Mouse (Mus musculus) c-Kit-negative CD71-positive TER-119-positive erythroid progenitor cells, embryonic 14.5 days (primary cell): ENCODE data around the gene Rps12-ps3.

Source experiments
- DNase-seq: peaks from one replicate; pipeline ENCODE4 v3.0.0-alpha.2; 2013; ENCODE audit warnings: low read depth, low spot score

Rps12-ps3 gene

GRCm38 (mm10) chr19:59351151-59351889 is 29.2 kb downstream of the Rps12-ps3 start:
- no peak for DNase-seq

GRCm38 (mm10) chr19:59352760-59353159 is 30.7 kb downstream of the Rps12-ps3 start:
- no peak for DNase-seq

- DNase-seq, result no peak
These were observed 32.8 kb downstream of the Rps12-ps3 start for GRCm38 (mm10) chr19:59354906-59355305.

- no peak for DNase-seq
These were observed 34.3 kb downstream of the Rps12-ps3 start for GRCm38 (mm10) chr19:59356388-59356787.

GRCm38 (mm10) chr19:59356843-59357595 is 34.9 kb downstream of the Rps12-ps3 start:
- no peak for DNase-seq

- DNase-seq, result no peak
These were observed 35.8 kb downstream of the Rps12-ps3 start for GRCm38 (mm10) chr19:59357878-59358277.

GRCm38 (mm10) chr19:59359202-59359601 is 37.1 kb downstream of the Rps12-ps3 start:
- DNase-seq, result no peak

- DNase-seq, result peak; percentile 69
These were observed 38.4 kb downstream of the Rps12-ps3 start for GRCm38 (mm10) chr19:59360486-59360896.

- DNase-seq, result no peak
These were observed 40.6 kb downstream of the Rps12-ps3 start for GRCm38 (mm10) chr19:59362646-59363045.

- DNase-seq, result peak; percentile 45
These were observed 41.6 kb downstream of the Rps12-ps3 start for GRCm38 (mm10) chr19:59363666-59364065.

- no peak for DNase-seq
These were observed 44.6 kb downstream of the Rps12-ps3 start for GRCm38 (mm10) chr19:59366724-59367123.

- DNase-seq, result no peak
These were observed 45.8 kb downstream of the Rps12-ps3 start for GRCm38 (mm10) chr19:59367892-59368291.

- no peak for DNase-seq
These were observed 48.9 kb downstream of the Rps12-ps3 start for GRCm38 (mm10) chr19:59371016-59371415.
